Mouse (Mus musculus) heart, postnatal 0 days (tissue): ENCODE data around the gene Cyp1b1.

Experiments used
- CTCF ChIP-seq: IDR thresholded peaks from 2 replicates; pipeline ENCODE4 v1.5.1; 2016; ENCODE audit warnings: antibody characterized with exemption, control low read depth, low read depth
- EP300 ChIP-seq: IDR thresholded peaks from 2 replicates; pipeline ENCODE4 v1.6.1; 2016; ENCODE audit warnings: antibody characterized with exemption, low read depth

DNA sequence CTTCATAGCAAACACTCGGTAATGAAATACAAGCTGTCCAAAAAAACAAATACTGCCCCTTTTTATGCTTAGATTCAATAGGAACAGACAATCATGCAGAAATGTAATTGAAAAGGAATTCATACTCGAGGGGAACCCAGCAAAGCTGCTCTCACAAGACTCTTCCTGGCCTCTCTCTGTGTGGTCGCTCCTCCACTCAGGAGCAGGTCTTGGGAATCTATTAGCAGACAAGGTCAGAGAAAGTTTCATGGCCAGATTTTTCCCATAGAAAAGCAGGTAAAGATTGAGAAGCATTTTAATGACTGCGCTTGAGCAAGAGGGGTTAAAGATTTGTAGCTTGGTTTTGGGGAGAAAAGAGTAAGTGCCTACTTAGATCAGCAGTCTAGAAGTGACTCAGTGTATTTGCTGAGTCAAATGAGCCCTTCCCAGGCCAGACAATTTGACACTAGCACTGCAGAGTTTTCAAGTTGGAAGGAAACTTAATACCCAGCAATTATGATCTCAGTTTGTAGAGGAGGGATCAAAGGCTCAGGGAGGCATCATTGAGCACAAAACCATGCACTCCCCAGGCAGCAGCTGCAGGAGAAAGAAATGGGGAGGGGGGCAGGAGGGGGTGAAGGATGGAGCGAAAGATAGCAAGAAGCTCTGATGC, 24.1 kb upstream of the Cyp1b1 start:
- no peak for TF ChIP-seq CTCF
- TF ChIP-seq EP300, result no peak
